Mouse (Mus musculus): ENCODE results near the gene Dynlt1b.
"Not testable (repeated sequence)": the region's sequence is repeated elsewhere in the genome, so short reads cannot be mapped to it uniquely, and the experiment has no call there.

- TF ChIP-seq CTCF (conservative IDR thresholded peaks at IDR 0.05; ENCODE audit: low read length); NANOG (IDR thresholded peaks at IDR 0.05; ENCODE audit: borderline replicate concordance, low read length): not testable (repeated sequence)
Measured at GRCm38 (mm10) chr17:6398079-6398478, 31.8 kb upstream of the Dynlt1b start.

All from E14TG2a.4 (cell line).